Mouse (Mus musculus) layer of hippocampus, adult 9-10 months (tissue): ENCODE results near the gene Brca1.
"Not testable (repeated sequence)": the region's sequence is repeated elsewhere in the genome, so short reads cannot be mapped to it uniquely, and the experiment has no call there.

Experiments used
- DNase-seq: peaks from one replicate; pipeline ENCODE4 v3.0.0; 2022; ENCODE audit warnings: low spot score

Gene Brca1

GRCm38 (mm10) chr11:101551751-101552475, at the start of gene Brca1, which contains the start of gene Nbr1:
Gene Brca1 (minus strand): TSS chr11:101551955.
Gene Nbr1 (plus strand): TSS chr11:101552149.
- peak; percentile 98 for DNase-seq

- DNase-seq: no peak
Measured at GRCm38 (mm10) chr11:101599156-101599555, 47.4 kb upstream of the Brca1 start, which contains the start of gene Gm11634. Gene Gm11634 (minus strand): TSS chr11:101599256.

DNA sequence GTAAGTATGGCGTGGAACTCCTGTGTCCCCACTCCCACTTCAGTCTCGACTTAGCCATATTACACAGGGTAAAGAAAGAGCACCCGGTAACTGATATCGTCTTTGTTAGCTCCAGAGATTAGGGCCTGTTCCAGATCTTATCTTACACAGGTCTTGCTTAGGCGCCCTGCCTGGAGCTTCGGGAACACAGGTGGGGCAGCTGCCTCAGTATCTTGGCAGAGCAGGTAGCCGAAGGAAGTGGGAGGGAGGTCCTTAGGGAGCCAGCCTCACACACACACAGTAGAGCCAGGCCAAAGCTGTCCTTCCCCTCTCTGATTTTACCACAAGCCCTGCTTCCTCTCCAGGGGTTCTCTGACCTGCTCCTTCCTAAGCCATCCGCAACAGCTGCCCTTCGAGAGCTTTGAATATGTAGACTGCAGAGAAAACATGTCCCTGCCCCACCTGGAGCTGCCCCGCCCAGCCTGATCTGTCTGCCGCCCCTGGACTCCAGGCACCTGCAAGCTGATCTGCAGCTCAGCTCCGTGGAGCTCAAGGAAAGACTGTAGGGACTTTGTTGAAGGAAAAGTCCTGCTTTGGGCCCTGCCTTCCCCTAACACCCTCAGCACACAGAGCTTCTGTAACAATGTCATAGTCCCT, 38.4 kb upstream of the Brca1 start:
- DNase-seq: no peak

DNA sequence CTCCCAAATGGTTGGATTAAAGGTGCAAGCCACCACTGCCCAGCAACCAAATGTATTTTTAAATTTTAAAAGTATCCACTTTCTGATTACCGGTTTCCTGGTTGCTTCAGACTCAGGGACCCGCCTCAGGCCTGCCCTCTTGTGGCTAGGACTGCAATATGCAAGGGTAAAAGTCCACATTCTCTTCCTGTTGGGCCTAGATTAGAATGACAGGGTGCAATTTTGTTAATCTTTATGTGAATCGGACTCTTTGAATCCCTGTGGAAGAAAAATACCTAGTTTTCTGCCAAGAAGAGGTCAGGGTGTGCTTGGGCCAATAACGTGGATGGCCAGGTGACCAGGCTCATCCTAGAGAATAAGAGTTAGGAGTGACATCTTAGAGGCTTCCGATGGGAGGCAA, 37.7 kb upstream of the Brca1 start:
- DNase-seq: no peak

DNA sequence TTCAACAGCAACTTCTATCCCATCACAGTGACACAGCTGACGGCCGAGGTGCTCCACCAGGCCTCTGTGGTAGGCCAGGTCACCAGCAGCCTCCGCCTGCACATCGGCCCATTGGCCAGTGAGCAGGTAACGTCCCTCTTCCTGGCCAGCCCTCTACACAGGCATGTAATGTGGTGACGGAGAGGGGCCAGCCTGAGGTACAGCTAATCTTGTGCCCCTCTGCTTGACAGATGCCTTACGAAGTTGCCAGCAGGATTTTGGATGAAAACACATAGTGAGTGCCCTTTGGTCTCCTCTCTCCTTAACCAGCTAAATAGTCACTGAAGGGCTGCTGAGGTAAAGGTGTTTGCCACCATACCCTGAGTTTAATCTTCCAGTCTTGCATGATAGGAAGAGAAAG, 37.1 kb upstream of the Brca1 start:
- DNase-seq: no peak

DNA sequence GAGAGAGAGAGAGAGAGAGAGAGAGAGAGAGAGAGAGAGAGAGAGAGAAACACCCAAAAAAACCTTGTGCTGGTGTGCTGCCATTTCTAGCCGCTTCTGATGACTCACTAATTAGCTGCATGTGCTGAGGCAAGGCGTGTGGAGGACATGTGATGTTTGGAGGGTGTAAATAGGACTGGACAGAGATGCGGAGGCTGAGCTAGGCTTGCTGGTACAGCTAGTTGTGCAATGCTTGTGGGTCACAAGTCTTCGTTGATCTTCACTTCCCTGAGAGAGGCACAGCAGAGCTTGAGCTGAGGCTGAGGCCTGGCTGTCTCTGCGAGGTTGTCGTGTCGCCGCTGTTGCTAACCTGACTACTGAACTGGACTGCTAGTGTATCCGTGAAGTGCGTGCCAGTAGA, 35.9 kb upstream of the Brca1 start:
- DNase-seq: no peak

- DNase-seq: no peak
Measured at GRCm38 (mm10) chr11:101585805-101586204, 34.0 kb upstream of the Brca1 start.

- not testable (repeated sequence) for DNase-seq
Measured at GRCm38 (mm10) chr11:101585031-101585430, 33.3 kb upstream of the Brca1 start.

DNA sequence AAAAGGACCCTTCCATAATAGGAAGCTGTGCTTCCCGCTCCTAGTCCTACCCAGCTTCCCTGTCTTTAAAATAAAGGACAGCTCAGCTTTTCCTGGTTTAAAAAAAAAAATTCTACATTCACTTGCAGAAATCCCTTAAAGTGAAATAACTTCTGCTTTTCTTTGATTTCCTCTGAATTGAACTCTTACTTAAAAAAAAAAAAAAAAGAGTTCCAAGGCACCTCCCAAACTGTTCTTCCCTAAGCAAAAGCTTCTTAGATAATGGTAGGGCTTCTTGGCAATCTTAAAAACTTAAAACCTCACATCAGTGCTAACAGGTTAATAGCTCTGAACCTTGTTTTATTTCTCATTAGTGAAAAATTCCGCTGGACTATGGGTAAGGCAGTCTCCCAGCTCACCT, 31.4 kb upstream of the Brca1 start:
- no peak for DNase-seq

DNA sequence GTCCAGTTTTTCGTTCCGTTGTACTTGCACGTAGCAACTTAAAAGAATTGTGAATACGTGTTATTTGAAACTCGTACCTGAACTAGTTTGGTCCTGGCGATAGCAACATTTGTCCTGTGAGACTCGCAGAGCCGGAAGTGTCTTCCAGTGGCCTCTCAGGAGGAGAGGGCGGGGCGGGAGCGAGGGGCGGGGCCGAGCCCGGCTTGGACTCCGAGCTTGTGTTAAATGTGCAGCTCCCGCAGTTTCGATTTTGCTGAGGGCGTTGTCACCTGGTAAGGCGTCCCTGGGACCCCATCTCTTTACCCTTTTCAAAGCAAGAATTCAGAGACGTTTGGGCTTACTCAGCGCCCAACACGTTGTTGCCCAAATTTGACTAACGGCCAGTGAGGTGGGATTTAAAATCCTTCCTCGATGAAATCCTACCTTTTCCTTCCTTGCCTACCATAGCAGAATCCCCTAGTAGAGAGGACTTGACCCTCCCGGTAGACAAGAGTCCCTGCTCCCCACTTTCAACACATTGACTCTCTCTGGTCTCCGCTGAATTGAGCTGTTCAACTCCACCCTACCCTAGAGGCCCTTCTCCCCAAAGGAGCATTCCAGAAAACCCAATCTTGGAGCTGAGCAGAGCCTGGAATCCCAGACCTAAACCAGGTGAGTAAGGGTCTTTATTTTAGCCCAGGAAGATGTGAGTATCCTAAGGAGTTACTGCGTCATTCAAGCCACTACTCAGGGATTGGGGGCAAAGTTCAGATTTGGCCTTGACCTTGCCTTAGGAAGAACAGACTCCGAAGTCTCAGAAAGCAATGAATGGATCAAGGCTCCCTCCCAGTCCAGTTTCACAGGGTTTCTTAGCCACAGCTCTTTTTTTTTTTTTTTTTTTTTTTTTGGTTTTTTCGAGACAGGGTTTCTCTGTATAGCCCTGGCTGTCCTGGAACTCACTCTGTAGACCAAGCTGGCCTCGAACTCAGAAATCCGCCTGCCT, 30.6 kb upstream of the Brca1 start, which contains the start of gene Tmem106a:
Gene Tmem106a, plus strand, starts transcription at position 189 of the 982 bp plus-strand sequence.
- DNase-seq: no peak

GRCm38 (mm10) chr11:101581081-101581764, 29.5 kb upstream of the Brca1 start:
- DNase-seq: no peak

DNA sequence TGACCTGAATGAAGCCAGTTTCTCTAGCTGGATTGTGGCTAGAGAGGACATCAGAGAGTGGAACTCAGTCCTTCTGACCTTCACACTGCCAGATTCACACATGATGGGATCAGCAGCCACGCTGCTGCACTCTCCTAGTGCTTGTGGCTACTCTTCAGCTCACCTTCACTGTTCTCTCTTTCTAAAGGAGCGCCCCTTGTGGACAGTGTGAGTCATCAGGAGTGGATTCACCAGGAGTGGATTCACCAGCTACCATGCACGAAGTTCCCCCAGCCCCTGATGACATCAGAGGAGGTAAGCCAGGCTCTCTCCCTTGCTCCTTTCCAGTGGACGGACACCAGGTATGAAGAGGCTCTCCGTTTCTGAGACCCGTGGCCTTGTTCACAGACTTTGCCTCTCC, 24.4 kb upstream of the Brca1 start:
- DNase-seq: no peak

GRCm38 (mm10) chr11:101568421-101568820, 16.7 kb upstream of the Brca1 start:
- no peak for DNase-seq

DNA sequence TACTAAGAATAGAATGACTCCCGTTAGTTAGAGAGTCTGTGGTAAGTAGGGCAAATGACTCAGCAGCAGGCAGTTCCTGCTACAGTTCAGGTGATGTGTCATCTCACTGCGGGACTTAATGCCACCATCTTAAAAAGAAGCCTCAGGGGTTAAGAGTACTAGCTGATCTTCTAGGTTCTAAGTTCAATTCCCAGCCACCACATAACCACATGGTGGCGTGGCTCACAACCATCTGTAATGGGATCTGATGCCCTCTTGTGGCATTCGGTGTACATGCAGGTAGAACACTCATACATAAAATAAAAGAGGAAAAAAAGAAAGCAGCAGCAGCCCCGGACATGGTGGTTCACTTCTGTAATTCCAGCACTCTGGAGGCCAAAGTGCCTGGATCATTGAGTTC, 10.6 kb upstream of the Brca1 start:
- no peak for DNase-seq

- DNase-seq: no peak
Measured at GRCm38 (mm10) chr11:101556954-101557353, 5.2 kb upstream of the Brca1 start.

GRCm38 (mm10) chr11:101556541-101556940, 4.8 kb upstream of the Brca1 start:
- DNase-seq: no peak

DNA sequence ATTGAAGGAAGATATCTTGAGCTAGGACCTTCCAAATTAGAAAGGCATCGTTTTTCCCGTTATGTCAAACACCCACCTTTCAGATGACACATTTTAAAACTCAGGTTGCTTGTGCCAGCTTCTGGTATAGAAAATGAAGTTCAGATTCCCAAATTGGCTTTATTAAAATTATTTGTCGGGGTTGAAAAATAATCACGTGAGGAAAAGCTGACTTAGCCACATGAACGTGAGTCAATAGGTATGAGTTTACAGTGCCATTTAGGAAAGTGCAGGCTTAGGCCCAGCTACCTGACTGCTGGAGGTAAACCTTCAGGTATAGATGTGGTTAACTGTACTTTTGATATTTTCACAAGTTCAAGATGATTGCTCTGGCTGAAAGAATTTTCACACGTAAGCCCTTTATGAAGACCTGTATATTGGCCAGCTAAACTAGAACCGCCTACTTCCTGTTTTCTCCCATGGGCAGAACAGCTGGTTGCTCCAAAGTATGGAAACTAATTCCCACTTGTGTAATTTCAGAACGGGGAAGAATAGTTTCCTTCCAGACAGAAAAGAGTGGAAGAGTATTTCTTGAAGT, 1.7 kb upstream of the Brca1 start:
- no peak for DNase-seq

GRCm38 (mm10) chr11:101552476-101553300, 933 bp upstream of the Brca1 start:
- DNase-seq: peak; percentile 99

- DNase-seq: no peak
Measured at GRCm38 (mm10) chr11:101548526-101548925, 3.2 kb downstream of the Brca1 start.

DNA sequence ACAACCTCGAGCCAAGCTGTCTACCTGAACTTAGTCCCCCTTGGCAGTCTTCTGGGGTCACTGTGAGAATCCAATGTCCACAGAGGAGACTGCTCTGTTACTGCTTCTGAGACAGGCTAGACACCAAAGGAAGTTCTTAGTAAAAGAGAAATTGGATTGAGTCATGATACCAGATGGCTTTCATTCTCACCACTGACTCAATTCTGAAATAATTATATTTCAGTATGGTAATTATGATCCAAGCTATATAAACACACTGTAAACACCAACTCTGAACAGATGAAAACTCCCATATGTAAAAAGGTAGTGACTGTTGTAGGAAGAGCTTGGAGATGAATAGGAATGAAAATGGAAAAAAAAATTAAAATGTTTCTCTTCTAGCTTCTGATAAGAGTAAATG, 7.6 kb downstream of the Brca1 start:
- no peak for DNase-seq
